Mouse (Mus musculus) left cerebral cortex, adult 9 months (tissue): Measurements from ENCODE around the gene Lin37.

Source experiments
- DNase-seq, 2 experiments: peaks; one replicate each; pipeline ENCODE4 v3.0.0; 2022; ENCODE audit warnings: low spot score in 2 of 2

Gene Lin37

DNA sequence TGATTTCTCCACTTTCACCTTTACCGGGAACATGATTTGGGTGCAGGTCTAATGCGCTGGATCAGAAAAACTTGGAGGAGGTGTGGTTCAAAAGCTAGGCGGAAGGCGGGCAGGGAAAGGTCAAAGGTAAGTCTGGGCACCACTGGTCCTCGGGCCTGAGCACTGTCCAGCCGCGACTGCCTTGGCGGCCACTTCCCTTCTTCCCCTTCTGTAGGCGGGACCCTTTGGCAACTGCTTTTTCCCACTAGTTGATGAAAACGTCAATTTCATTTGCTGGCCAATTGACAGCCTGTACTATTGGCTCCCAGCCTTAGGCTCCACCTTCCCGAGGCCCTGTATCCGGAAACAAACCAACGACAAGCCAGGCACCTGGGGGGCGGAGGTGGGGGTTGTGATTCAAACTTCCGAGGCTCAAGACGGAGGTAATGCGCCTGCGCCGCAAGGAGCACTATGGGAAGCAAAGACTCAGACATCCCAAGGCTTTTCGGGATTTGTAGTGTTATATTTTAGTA lies at the start of gene Lin37:
TSS of gene Lin37 (minus strand) at position 396 of the 512 bp plus-strand sequence.
- DNase-seq, result peak; percentile 99

- no peak for DNase-seq
Measured at GRCm38 (mm10) chr7:30608476-30608875, 48.8 kb upstream of the Lin37 start.

DNA sequence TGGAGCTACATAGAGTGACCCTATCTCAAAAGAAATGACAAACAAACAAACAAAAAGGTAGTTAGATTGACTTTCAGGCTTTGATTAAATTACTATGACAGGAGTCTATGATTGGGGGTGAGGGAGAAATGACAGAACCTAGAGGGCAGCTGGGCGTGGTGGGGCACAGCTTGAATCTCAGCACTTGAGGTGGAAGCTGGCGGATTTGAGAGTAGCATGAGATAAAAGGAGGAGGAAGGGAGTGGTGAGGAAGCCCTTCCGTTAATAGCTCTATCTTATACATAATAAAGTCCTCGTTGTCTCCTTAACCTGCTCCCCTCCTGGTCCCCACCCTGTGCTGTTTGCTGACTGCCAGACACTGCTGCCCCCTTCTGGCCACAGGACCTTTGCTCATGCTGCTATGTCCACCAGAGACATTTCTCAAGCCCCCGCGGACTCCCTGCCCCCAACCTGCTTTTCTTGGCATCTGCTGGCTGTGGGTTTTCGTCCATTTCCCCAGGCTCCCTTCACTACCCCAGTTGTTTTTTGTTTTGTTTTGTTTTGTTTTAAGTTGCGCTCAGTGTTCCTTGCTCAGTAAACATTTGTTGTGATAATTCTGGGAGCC lies 48.2 kb upstream of the Lin37 start:
- DNase-seq, result no peak

GRCm38 (mm10) chr7:30604944-30605343 lies 45.3 kb upstream of the Lin37 start:
- no peak for DNase-seq

DNA sequence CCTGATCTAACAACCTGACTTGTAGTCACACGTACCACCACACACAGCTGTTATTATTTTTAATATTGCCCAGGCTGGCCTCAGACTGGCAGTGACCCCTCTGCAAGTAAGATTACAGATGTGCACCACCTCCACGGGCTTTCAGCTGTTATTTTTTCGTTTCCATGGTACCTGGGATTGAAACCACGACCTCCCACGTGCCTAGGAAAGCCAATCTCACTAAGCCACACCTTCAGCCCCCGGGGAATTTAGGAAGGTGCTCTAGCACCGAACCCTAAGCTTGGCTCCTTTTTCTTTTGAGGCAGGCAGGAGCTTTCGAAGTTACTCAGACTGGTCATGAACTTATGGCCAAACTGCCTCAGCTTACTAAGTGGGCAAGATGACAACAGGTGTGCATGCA lies 44.8 kb upstream of the Lin37 start:
- DNase-seq, result no peak

- no peak for DNase-seq
Measured at GRCm38 (mm10) chr7:30602583-30602982, 42.9 kb upstream of the Lin37 start.

- no peak for DNase-seq
Measured at GRCm38 (mm10) chr7:30600651-30601050, 41.0 kb upstream of the Lin37 start.

DNA sequence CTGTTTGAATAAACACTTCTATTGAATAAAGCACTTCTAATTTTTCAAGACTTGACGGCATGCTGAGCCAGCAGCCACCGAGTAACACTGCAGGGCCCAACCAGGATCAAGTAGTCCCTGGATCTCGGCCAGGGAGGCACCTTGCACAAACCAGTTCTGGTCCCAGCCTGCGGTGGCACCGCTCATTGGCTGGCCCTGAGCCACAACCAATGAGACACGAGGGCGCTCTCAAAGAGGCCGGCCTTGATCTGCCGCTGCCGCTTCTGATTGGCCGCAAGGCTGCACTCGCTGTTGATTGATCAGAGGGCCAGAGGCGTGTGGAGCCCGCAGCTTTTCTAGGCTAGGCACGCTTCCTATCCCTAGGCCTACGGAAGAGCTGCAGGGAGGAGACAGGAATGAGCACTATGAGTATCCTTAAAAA lies 40.3 kb upstream of the Lin37 start:
- peak; percentile 80 to 93 for DNase-seq

GRCm38 (mm10) chr7:30598786-30599185 lies 39.1 kb upstream of the Lin37 start, which contains the start of gene Zbtb32:
Zbtb32 (minus strand) TSS chr7:30598909.
- DNase-seq, result no peak

DNA sequence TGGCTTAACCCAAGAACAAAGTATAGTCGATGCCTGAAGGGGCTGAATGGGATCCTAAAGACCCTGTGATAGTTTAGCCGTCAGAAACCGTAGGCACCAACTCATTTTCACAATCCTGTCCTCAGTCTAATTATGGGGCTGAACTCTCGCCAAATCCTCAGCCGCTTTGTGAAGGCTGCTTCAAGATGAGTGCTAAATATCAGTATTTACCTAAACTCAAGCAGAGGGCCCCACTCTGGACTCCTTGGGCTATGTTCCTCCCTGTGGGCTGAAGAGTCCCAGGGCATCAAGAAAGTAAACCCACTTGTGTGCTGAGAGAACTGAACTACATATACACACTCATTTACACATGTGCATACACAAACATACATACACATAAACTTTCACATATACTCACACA lies 37.2 kb upstream of the Lin37 start:
- no peak for DNase-seq

- DNase-seq, result no peak
Measured at GRCm38 (mm10) chr7:30596093-30596492, 36.5 kb upstream of the Lin37 start.

- no peak for DNase-seq
Measured at GRCm38 (mm10) chr7:30594510-30595024, 34.9 kb upstream of the Lin37 start.

DNA sequence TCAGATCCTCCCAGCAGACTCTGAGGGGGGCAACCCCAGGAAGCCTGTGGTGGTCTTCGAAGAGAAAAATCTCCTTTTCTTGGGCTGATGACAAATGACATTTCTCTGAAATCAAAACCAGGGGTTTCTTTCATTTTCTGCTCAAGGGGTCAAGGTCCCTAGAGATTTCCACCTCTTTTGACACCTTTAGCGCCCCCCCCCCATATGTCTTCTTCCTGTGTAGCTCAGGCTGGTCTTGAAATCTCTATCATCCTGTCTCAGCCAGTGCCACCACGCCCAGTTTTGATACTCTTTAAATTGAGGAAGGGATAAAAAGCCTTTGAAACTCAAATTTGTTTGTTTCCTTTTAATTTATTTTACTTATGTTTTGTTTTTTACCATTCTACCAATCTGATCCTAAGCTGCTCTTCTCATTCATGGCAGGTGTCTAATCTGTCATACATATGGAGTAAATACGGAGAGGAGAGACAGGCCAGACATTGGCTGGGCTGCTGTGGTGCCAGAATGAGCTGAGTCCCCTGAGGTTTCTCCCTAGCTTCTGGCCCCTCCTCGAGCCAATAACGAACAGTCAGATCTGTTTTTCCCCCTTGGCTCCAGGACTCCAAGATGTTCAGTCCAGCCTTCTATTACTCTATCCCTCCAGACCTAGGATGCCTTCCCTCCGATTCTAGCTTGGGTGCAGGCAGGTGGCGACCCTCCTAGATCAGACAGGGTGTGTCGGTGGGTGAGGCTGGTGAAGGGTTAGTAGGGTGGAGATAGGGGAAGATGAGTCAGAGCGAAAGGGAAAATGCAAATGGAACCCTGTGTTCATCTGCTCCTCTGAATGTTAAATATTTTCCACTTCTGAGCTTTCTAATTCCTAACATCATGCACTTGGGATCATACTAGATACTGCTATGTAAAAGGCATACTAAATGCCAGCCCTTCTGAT lies 34.2 kb upstream of the Lin37 start:
- DNase-seq, result no peak

GRCm38 (mm10) chr7:30592772-30593423 lies 33.3 kb upstream of the Lin37 start:
- no peak for DNase-seq

GRCm38 (mm10) chr7:30591605-30591951 lies 31.9 kb upstream of the Lin37 start:
- no peak for DNase-seq

GRCm38 (mm10) chr7:30590927-30591604 lies 31.4 kb upstream of the Lin37 start:
- DNase-seq, result no peak

- peak in 1 of 2 experiments; percentile 79 for DNase-seq
Measured at GRCm38 (mm10) chr7:30589435-30590301, 30.0 kb upstream of the Lin37 start.

- peak; percentile 96 to 97 for DNase-seq
Measured at GRCm38 (mm10) chr7:30588676-30589434, 29.2 kb upstream of the Lin37 start, which contains the start of gene Kmt2b. Kmt2b (minus strand) TSS chr7:30588726.

- DNase-seq, result peak in 1 of 2 experiments; percentile 48
Measured at GRCm38 (mm10) chr7:30587842-30588667, 28.4 kb upstream of the Lin37 start.
